Mouse (Mus musculus): ENCODE data around the gene Trnt1. TPM values are rescaled to one million over a fixed set of nuclear protein-coding genes. Genes with fewer than 3 reads are reported as not detected.

Gene Trnt1
- 10 to 100 TPM; 49.9 to 50.7 TPM for total RNA-seq (2021)

DNA sequence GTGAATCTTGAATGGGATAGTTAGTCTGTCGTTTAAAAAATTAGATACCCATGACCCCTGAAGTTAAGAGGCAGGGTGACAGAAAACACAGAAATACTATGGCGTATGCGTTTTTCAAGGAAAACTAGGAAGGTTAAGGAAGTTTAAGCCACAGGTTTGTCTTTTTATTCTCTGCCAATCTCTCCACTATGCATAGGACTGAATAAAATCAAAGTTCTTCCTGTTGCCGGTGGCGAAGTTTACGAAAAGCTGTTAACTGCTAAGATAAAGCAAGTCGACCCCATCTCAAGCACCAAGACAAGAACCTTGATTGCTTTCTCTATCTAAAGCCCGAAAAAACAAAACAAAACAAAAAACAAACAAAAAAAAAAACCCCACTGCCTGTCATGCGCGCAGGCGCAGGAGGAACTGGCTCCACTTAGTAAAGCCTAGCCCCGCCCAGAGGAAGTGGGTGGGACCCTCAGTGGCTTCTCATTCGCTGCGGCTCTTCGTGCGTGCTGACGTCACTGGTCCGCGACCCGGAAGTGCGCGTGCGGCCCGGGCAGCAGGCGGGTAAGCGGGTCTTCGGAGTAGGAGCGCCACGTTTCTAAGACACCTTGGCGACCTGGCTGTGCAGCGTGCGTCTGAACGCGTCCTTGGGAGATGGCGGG lies at the start of gene Trnt1:
Trnt1 (plus strand) TSS at position 481 of the 650 bp plus-strand sequence.
- DNase-seq (ENCODE audit: low spot score in 2 of 2), result peak; percentile 96 to 97
- intact Hi-C loops (cut with DNase I), result no loop called here

- no peak for DNase-seq (ENCODE audit: low spot score in 2 of 2)
- intact Hi-C loops (cut with DNase I), result no loop called here
Observed at GRCm38 (mm10) chr6:106725642-106726041, 43.3 kb upstream of the Trnt1 start.

- intact Hi-C loops (cut with DNase I), result no loop called here
Observed at GRCm38 (mm10) chr6:106726078-106726477, 42.8 kb upstream of the Trnt1 start.

GRCm38 (mm10) chr6:106727703-106728102 lies 41.2 kb upstream of the Trnt1 start:
- intact Hi-C loops (cut with DNase I), result no loop called here
- no peak for DNase-seq (ENCODE audit: low spot score in 2 of 2)

More at GRCm38 (mm10) chr6:106726078-106726477, 42.8 kb upstream of the Trnt1 start:
- no peak for DNase-seq (ENCODE audit: low spot score in 2 of 2)

DNA sequence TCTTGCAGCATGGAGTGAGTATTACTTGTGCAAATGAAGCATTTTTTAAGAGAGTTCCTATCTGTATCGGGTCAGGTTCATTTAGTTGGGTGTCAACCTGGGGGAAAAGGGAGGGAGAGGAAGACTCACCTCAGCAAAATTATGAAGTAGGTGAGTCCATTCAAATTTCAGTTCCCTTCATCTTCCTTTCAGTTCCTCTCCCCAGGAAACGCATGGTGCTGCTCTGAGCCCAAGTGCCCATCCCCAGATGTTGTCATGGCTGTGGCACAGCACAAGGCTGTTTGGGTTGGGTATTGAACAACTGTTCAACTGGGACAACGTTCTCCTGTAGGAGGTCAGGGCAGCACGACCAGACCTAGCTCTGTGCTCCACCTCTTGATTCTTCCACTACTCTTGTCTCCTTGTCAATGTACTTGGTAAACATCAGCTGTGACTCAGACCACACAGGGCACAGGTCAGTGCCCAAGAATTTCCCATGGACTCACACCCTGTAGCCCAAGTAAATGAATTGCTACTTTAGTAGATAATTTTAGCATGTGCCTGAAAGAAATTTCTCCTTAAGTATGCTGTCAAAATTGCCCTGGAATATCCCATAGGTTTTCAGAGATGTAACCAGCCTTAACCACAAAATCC lies 39.1 kb upstream of the Trnt1 start:
- DNase-seq (ENCODE audit: low spot score in 2 of 2), result no peak
- intact Hi-C loops (cut with DNase I), result no loop called here

DNA sequence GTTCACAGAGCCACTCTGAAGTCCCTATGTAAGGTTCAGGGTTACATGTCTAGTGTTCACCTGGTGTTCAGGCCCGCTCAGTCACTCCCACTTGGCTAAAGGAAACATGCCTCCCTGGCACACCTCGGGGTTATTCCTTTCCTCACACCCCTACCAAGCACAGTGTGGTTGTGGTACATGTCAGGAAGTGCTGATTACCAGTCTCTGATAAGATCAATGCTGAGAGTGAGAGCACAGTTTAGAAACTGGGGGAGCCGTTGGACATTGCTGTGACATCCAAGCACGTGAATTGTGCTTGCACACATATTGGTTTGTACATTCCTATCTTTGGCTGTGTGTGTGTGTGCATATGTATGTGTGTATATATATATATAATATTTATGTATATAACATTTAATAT lies 36.4 kb upstream of the Trnt1 start:
- DNase-seq (ENCODE audit: low spot score in 2 of 2), result no peak
- intact Hi-C loops (cut with DNase I), result no loop called here

DNA sequence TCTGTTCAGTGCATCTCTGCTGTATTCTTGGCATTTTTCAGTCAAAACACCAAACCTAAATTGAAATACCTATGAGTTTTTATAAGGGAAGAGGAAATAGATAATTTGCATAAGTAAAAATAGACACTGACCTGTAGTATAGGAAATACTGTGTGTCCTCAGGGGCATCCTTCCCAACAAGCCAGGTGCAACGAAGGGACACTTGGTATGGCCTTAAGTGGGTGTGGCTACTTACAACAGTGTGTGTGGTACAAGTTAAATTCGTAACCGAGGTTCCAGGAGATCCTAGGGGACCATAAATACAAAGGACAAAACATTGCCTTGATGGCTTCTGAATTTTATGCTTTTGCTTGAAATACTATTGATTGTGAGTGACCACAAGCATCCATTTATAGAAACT lies 30.7 kb upstream of the Trnt1 start:
- DNase-seq (ENCODE audit: low spot score in 2 of 2), result no peak
- intact Hi-C loops (cut with DNase I), result no loop called here

DNA sequence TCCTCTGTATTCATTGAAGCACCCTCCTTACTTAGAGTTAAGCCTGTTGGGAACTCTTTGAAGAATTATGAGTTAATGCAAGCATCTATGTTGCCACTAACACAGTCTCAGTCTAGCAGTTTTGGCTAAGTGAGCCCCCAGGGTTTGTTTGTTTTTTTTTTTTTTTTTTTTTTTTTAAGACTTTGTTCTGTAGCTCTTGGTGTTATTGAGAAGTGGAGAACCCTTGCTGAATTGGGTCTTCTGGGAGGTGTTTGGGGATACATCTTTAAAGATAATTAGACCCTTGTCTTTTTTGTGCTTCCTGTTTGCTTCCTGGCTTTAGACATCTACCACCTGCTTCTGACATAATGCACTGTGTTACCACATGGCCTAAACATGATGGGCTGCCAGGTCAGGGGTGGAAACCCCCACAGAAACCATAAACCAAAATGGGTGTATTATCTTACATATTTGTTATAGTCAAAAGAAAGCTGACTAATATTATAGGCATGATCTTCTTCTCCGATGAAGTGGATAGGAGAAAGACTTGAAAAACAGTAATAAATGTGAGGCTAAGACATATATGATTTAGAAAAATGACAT lies 28.6 kb upstream of the Trnt1 start:
- no peak for DNase-seq (ENCODE audit: low spot score in 2 of 2)
- intact Hi-C loops (cut with DNase I), result no loop called here

DNA sequence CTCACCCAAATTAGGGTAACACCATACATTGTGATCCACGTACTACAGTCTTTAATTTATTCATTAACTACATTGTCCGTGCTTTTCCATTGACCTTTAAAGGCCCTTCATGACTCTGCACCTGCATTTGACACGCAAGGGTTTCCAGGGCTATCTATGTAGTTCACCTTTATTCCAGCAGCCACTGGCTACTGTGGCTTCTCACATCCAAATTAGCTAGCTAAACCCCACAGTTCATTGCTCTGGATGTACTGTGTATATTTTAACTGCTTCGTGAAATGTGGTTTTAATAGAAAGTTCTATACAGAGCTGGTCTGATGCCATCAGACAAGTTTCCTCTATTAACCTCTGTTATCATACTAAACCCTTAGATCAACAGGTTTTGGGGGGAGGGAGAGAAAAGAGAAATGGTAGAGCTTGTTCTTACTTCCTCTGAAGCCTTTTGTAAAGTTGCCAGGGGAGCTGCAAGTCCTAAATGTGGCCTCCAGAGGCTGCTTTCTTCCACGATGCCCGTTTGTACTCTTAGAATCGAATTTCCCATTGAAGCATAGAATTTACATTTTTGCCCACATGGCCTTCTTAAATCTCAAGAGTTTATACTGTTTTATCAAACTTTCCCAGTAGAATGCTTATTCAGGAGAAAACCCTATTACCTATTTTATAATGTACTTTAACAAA lies 25.2 kb upstream of the Trnt1 start:
- intact Hi-C loops (cut with DNase I), result no loop called here
- no peak for DNase-seq (ENCODE audit: low spot score in 2 of 2)

- intact Hi-C loops (cut with DNase I), result no loop called here
- no peak for DNase-seq (ENCODE audit: low spot score in 2 of 2)
Observed at GRCm38 (mm10) chr6:106745673-106746394, 23.1 kb upstream of the Trnt1 start.

- intact Hi-C loops (cut with DNase I), result no loop called here
- no peak for DNase-seq (ENCODE audit: low spot score in 2 of 2)
Observed at GRCm38 (mm10) chr6:106747251-106747650, 21.7 kb upstream of the Trnt1 start.

GRCm38 (mm10) chr6:106747804-106748203 lies 21.1 kb upstream of the Trnt1 start:
- DNase-seq (ENCODE audit: low spot score in 2 of 2), result no peak
- intact Hi-C loops (cut with DNase I), result no loop called here

- DNase-seq (ENCODE audit: low spot score in 2 of 2), result no peak
- intact Hi-C loops (cut with DNase I), result no loop called here
Observed at GRCm38 (mm10) chr6:106748887-106749388, 20.0 kb upstream of the Trnt1 start, which contains the start of gene Il5ra. Il5ra (minus strand) TSS chr6:106749037.

- no peak for DNase-seq (ENCODE audit: low spot score in 2 of 2)
- intact Hi-C loops (cut with DNase I), result no loop called here
Observed at GRCm38 (mm10) chr6:106750291-106750690, 18.6 kb upstream of the Trnt1 start.

GRCm38 (mm10) chr6:106758299-106758698 lies 10.6 kb upstream of the Trnt1 start:
- DNase-seq (ENCODE audit: low spot score in 2 of 2), result no peak
- intact Hi-C loops (cut with DNase I), result no loop called here

GRCm38 (mm10) chr6:106760473-106761218 lies 8.3 kb upstream of the Trnt1 start:
- DNase-seq (ENCODE audit: low spot score in 2 of 2), result no peak
- intact Hi-C loops (cut with DNase I), result no loop called here

DNA sequence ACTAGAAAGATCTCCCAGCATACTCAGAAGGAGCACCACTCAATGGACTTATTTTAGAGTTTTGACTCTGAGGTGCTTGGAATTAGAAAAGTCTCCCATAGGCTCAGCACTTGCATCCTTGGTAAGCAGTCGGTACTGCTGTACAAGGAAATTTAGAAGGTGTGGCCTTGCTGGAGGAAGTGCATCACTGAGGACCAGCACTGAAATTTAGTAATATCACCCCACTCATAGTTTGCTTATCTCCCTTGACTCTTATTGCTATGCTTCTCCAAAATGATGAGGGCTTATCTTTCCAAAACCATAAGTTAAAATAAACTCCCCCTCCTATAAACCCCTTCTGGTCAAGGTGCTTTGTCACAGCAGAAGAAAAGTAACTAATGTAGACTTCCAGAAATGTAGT lies 7.4 kb upstream of the Trnt1 start:
- DNase-seq (ENCODE audit: low spot score in 2 of 2), result no peak
- intact Hi-C loops (cut with DNase I), result no loop called here

DNA sequence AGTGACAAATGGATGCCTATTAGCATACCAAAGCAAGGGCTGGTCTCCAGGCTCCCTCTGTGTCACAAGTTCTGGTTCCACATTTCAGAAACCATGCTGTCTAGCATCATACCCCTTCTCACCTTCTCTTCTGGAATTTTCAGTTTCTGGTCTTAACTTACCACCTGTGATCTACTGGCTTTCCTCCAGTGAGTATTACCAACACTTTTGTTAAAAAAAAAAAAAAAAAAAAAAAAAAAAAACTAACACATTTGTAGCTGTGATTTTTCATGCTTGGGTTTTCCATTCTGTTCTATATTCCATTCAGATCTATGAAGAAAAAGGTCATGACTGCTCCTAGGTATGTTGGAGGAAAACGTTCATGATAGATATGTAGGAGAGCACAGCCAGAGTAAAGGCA lies 3.0 kb upstream of the Trnt1 start:
- intact Hi-C loops (cut with DNase I), result no loop called here
- DNase-seq (ENCODE audit: low spot score in 2 of 2), result no peak

- intact Hi-C loops (cut with DNase I), result no loop called here
- DNase-seq (ENCODE audit: low spot score in 2 of 2), result no peak
Observed at GRCm38 (mm10) chr6:106766774-106767173, 2.1 kb upstream of the Trnt1 start.

Measured in left cerebral cortex, postnatal 36 days (tissue).